Mouse (Mus musculus): ENCODE measurements around the gene Zfp384. TPM values are rescaled to one million over a fixed set of nuclear protein-coding genes. Genes with fewer than 3 reads are reported as not detected.
"Not testable (repeated sequence)": the region's sequence is repeated elsewhere in the genome, so short reads cannot be mapped to it uniquely, and the experiment has no call there.

The Zfp384 gene
- polyA plus RNA-seq, 1 experiment from 2014 or later, result 12.2 TPM

DNA sequence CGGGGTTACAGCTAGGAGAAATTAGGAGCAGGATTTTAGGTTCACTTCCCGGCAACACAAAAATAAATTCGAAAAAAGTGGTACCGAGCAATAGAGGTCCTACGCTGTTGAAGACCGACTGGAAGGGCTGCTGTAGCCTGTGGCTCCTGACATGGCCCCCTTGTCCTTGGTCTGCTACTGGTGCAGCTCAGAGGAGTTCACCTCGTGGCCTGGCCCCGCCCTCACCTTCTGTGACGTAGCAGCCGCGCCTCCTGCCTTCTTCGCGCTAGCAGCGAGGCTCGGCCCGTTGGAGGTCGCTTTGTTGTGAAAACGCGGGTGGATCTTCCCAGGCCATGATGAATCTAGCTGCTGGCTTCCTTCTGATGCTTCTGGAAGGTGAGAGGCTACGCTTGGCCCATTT, 40.7 kb downstream of the Zfp384 start, which contains the start of gene Acrbp:
Gene Acrbp (plus strand): TSS at position 12 of the 400 bp plus-strand sequence.
- Histone ChIP-seq H3K9me3 (replicated peaks) (no peaks in the 10 kb centered on the region), H3K4me3 (no peak within 1 kb of the TSS), H3K9ac (no peak within 1 kb of the TSS), H3K36me3 (peaks cover 80% of the 10 kb centered on the region), H3K4me1 (replicated peaks) (no peaks in the 10 kb centered on the region), H3K27me3 (replicated peaks) (0 out of 2 replicates have a peak, but pooled peaks cover 3% of the 10 kb centered on the region), H3K27ac (ENCODE audit: poor library complexity, severe bottlenecking) (no peak within 1 kb of the TSS), H3K4me2 (no peak within 1 kb of the TSS)
- ATAC-seq (ENCODE audit: insufficient number of reproducible peaks, low FRiP score), result no peak
- WGBS, result 38% methylated on average over 20 of the region's 20 CpGs

DNA sequence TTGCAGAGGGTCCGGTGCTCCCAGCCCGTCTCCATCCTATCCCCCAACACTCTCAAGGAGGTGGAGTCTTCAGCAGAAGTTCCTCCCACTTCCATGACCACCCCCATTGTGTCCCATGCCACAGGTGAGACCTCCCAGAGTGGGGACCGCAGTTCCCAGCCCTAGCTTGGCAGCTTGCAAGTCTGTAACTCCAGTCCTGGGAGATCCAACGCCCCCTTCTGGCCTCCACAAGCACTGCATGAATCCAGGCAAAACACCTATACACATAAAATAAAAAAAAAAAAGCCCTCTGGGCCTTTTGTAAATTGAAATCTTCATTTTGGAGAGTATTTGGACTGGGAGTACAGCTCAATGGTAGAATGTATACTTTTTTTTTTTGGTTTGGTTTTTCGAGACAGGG, 42.3 kb downstream of the Zfp384 start:
- H3K9me3 ChIP-seq (replicated peaks), result no peaks in the 10 kb centered on the region
- H3K4me3 ChIP-seq, result no peak overlapping the region
- H3K4me2 ChIP-seq, result no peak overlapping the region
- no peak for ATAC-seq (ENCODE audit: insufficient number of reproducible peaks, low FRiP score)
- 53% methylated on average over 5 of the region's 5 CpGs for WGBS
- 0 out of 2 replicates have a peak, but pooled peaks cover 3% of the 10 kb centered on the region for H3K27me3 ChIP-seq (replicated peaks)
- H3K36me3 ChIP-seq, result peaks cover 76% of the 10 kb centered on the region
- peaks cover 3% of the 10 kb centered on the region; the same call in 1 of the 2 replicates for H3K4me1 ChIP-seq (replicated peaks)
- H3K9ac ChIP-seq, result no peak overlapping the region
- no peak overlapping the region for H3K27ac ChIP-seq (ENCODE audit: poor library complexity, severe bottlenecking)

DNA sequence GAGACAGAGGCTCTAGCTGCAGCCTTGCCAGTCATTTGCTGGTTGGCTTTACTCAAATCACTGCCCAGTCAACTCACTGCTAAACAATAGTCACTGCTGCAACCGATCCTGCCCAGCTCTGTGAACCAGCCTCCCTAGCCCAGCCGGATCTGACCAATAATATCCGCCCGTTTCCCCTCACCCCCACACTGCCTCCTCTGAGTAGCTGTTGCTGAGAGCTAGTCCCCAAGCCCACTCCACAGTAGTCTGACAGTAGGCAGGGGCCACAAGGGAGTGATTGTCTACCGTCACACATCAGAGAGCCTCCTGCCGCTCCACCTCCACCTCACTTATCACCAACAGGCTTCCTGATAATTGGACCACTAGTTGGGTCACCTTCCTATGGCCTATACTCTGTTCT, 52.5 kb downstream of the Zfp384 start:
- H3K4me3 ChIP-seq, result no peak overlapping the region
- H3K4me2 ChIP-seq, result no peak overlapping the region
- peaks cover 17% of the 10 kb centered on the region for H3K4me1 ChIP-seq (replicated peaks)
- no peaks in the 10 kb centered on the region for H3K36me3 ChIP-seq
- H3K9me3 ChIP-seq (replicated peaks), result no peaks in the 10 kb centered on the region
- no peak overlapping the region for H3K27ac ChIP-seq (ENCODE audit: poor library complexity, severe bottlenecking)
- H3K27me3 ChIP-seq (replicated peaks), result 0 out of 2 replicates have a peak, but pooled peaks cover 3% of the 10 kb centered on the region
- H3K9ac ChIP-seq, result 0 out of 2 replicates have a peak overlapping the region, but pooled peaks have one; percentile 14
- 0 out of 2 replicates have a peak, but pooled peaks have one; percentile 36 for ATAC-seq (ENCODE audit: insufficient number of reproducible peaks, low FRiP score)
- 14% methylated on average over 6 of the region's 6 CpGs for WGBS

DNA sequence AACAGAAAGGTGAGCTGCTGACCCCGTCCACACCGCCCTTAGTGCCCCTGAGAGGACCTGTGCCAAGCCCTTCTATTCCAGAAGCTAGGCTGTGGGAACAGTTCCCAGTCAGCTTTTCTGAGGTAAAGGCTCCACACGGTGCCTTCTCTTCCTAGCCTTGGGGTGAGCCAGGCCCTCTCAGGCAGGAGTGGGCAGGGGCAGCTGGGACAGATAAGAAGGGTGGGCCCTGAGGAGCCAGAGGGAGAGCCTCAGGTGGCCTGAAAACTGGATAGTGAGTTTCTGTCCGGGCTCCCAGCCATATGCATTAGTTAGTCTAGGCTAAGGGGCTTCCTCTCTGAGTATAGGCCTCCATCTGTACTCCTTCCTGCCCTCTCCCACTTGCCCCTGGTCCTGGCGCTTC, 53.6 kb downstream of the Zfp384 start:
- Histone ChIP-seq H3K4me1 (replicated peaks) (peaks cover 17% of the 10 kb centered on the region), H3K9me3 (replicated peaks) (no peaks in the 10 kb centered on the region), H3K36me3 (no peaks in the 10 kb centered on the region), H3K4me2 (no peak overlapping the region), H3K27me3 (replicated peaks) (peaks cover 6% of the 10 kb centered on the region; the same call in 1 of the 2 replicates), H3K27ac (ENCODE audit: poor library complexity, severe bottlenecking) (no peak overlapping the region), H3K4me3 (no peak overlapping the region), H3K9ac (no peak overlapping the region)
- WGBS, result 79% methylated on average over 5 of the region's 5 CpGs
- ATAC-seq (ENCODE audit: insufficient number of reproducible peaks, low FRiP score), result no peak

DNA sequence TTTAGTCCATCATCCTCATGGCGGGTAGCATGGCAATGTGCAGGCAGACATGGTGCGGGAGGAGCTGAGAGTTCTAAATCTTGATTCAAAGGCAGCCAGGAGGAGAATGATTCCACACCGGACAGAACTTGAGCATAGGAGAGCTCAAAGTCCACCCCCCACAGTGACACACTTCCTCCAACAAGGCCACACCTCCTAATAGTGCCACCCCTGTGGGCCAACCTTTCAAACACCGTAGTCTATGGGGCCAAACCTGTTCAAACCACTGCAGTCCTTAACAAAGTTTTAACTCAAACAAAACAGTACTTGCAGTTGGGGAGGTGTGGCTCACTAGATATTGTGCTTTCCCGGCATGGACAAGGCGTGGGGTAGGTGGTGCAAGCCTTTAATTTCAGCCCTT, 55.0 kb downstream of the Zfp384 start:
- H3K9me3 ChIP-seq (replicated peaks), result no peaks in the 10 kb centered on the region
- no peak for ATAC-seq (ENCODE audit: insufficient number of reproducible peaks, low FRiP score)
- no peak overlapping the region for H3K27ac ChIP-seq (ENCODE audit: poor library complexity, severe bottlenecking)
- H3K36me3 ChIP-seq, result no peaks in the 10 kb centered on the region
- H3K9ac ChIP-seq, result no peak overlapping the region
- no peak overlapping the region for H3K4me2 ChIP-seq
- WGBS, result 81% methylated on average over 6 of the region's 6 CpGs
- no peak overlapping the region for H3K4me3 ChIP-seq
- H3K4me1 ChIP-seq (replicated peaks), result peaks cover 13% of the 10 kb centered on the region
- peaks cover 18% of the 10 kb centered on the region for H3K27me3 ChIP-seq (replicated peaks)

DNA sequence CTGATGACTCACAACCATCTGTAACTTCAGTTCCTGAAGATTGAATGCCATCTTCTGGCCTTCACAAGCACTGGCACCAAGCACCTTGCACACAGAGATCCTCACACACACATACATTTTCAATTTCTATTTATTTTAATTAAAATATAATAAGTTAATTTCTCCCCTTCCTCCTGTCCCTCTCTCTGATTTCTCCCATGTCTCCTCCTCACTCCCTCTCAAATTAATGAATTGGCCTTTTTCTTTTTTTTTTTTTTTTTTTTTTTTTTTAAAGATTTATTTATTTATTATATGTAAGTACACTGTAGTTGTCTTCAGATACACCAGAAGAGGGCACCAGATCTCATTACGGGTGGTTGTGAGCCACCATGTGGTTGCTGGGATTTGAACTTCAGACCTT, 56.3 kb downstream of the Zfp384 start:
- not testable (repeated sequence) for H3K9ac ChIP-seq; H3K27ac ChIP-seq (ENCODE audit: poor library complexity, severe bottlenecking); H3K9me3 ChIP-seq (replicated peaks); ATAC-seq (ENCODE audit: insufficient number of reproducible peaks, low FRiP score); H3K4me2 ChIP-seq; H3K4me3 ChIP-seq; H3K36me3 ChIP-seq
- Histone ChIP-seq H3K4me1 (replicated peaks) (peaks cover 13% of the 10 kb centered on the region), H3K27me3 (replicated peaks) (peaks cover 19% of the 10 kb centered on the region)
- whole genome bisulfite sequencing, result 89% methylated on average over 1 of the region's 1 CpGs

DNA sequence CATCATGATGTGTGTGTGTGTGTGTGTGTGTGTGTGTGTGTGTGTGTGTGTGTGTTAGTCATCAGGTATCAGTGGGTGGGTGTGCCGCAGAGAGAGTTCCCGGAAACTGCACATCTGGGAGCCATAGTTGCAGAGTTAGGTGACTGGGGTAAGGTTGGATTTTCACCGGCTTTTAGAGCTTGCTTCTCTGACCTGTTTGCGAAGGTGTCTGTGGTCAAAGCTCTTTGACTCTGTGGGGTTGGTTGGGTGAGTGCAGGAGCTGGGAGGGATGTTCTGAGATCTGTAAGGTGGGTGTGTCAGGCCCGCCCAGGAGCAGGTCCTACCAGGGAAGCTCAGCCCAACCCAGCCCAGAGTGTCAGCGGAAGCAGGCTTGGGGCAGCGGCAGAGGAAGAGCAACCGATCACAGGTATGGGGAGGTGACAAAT, 58.6 kb downstream of the Zfp384 start, which contains the start of gene Lpar5:
Gene Lpar5 (plus strand): TSS at position 350 of the 425 bp plus-strand sequence.
- peaks cover 13% of the 10 kb centered on the region for H3K4me1 ChIP-seq (replicated peaks)
- H3K4me3 ChIP-seq, result no peak within 1 kb of the TSS
- no peaks in the 10 kb centered on the region for H3K36me3 ChIP-seq
- H3K9ac ChIP-seq, result no peak within 1 kb of the TSS
- H3K27me3 ChIP-seq (replicated peaks), result peaks cover 19% of the 10 kb centered on the region
- no peak within 1 kb of the TSS for H3K4me2 ChIP-seq
- ATAC-seq (ENCODE audit: insufficient number of reproducible peaks, low FRiP score), result no peak
- WGBS, result 53% methylated on average over 8 of the region's 8 CpGs
- H3K27ac ChIP-seq (ENCODE audit: poor library complexity, severe bottlenecking), result no peak within 1 kb of the TSS
- no peaks in the 10 kb centered on the region for H3K9me3 ChIP-seq (replicated peaks)

DNA sequence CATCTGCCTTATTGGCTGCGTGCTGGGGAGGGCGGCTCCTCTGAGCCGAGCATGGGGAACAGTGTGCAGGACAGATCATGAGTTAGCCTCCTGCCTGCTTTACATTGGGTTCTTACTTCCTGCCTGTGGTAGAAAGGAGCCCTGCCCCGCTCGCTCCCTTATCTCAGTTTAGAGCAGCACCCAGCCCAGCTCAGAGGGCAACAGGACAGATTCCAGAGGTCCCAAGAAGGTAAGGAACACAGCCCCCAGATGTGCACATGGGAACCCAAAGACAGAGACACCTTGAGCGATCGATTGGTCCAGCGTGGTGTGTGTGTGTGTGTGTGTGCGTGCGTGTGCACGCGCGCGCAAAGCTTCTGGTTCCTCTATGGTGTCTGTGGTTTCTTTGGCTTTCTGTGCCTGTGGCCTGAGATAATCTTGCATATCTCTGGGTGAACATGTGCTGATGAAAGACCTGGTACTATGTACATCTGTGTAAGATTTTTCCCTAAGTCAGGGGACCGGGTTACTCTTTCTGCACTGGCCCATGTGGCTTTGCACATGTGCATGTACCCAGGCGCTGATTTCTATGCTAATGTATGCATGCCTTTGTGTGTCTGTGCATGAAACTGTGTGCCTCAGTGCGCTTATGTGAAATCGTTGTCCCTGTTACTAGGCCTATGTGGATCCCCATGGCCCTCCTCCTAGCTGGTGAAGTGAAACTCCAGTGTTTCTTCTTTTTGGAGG, 62.4 kb downstream of the Zfp384 start:
- Histone ChIP-seq H3K9me3 (replicated peaks) (no peaks in the 10 kb centered on the region), H3K27ac (ENCODE audit: poor library complexity, severe bottlenecking) (no peak overlapping the region), H3K36me3 (no peaks in the 10 kb centered on the region), H3K4me2 (no peak overlapping the region), H3K27me3 (replicated peaks) (peaks cover 21% of the 10 kb centered on the region), H3K9ac (no peak overlapping the region), H3K4me1 (replicated peaks) (peaks cover 13% of the 10 kb centered on the region), H3K4me3 (no peak overlapping the region)
- ATAC-seq (ENCODE audit: insufficient number of reproducible peaks, low FRiP score), result 0 out of 2 replicates have a peak, but pooled peaks have one; percentile 46
- 69% methylated on average over 18 of the region's 18 CpGs for WGBS

DNA sequence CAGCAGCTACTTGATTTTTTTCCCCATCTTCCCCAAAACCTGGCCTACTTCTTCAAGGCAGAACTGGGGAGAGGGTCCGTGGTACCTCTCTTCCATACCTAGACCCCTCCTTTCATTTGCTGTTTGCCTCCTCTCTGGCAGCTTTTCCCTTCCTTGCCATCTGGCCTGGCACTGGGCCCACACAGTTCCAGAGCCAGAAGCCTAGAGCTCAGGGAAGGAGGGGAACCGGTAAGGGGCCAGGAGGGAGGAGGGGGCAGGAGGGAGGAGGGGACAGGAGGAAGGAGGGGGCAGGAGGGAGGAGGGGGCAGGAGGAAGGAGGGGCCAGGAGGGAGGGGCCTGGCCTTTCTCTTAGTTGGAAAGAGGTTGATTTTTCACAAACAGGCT, 62.9 kb downstream of the Zfp384 start:
- H3K27ac ChIP-seq (ENCODE audit: poor library complexity, severe bottlenecking), result no peak overlapping the region
- H3K4me2 ChIP-seq, result no peak overlapping the region
- H3K27me3 ChIP-seq (replicated peaks), result peaks cover 21% of the 10 kb centered on the region
- H3K4me3 ChIP-seq, result no peak overlapping the region
- H3K9me3 ChIP-seq (replicated peaks), result no peaks in the 10 kb centered on the region
- peaks cover 13% of the 10 kb centered on the region for H3K4me1 ChIP-seq (replicated peaks)
- H3K9ac ChIP-seq, result no peak overlapping the region
- WGBS, result 26% methylated on average over 2 of the region's 2 CpGs
- peak; percentile 45; the same call in 1 of the 2 replicates for ATAC-seq (ENCODE audit: insufficient number of reproducible peaks, low FRiP score)
- H3K36me3 ChIP-seq, result no peaks in the 10 kb centered on the region

DNA sequence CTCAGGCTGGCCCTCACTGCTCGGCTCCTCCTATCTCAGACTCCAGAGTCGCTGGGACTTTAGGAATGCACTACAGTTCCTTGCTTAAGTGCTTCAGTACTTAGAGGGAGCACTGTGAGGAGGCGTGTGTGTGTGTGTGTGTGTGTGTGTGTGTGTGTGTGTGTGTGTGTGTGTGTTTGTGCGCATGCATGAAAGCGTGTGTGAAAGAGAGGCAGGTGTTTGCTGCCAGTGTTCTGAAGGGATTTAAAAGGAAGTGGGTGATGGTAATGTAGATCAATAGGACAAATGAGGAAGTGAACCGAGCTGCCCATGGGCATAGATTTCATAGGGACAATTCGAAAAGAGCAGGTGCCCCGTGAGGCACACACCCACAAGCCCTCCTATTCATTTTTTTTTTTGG, 64.9 kb downstream of the Zfp384 start:
- no peak for ATAC-seq (ENCODE audit: insufficient number of reproducible peaks, low FRiP score)
- no peak overlapping the region for H3K4me3 ChIP-seq
- H3K9ac ChIP-seq, result no peak overlapping the region
- no peak overlapping the region for H3K4me2 ChIP-seq
- no peaks in the 10 kb centered on the region for H3K9me3 ChIP-seq (replicated peaks)
- H3K27ac ChIP-seq (ENCODE audit: poor library complexity, severe bottlenecking), result no peak overlapping the region
- peaks cover 13% of the 10 kb centered on the region for H3K4me1 ChIP-seq (replicated peaks)
- peaks cover 6% of the 10 kb centered on the region for H3K27me3 ChIP-seq (replicated peaks)
- H3K36me3 ChIP-seq, result no peaks in the 10 kb centered on the region
- WGBS, result 70% methylated on average over 8 of the region's 8 CpGs

DNA sequence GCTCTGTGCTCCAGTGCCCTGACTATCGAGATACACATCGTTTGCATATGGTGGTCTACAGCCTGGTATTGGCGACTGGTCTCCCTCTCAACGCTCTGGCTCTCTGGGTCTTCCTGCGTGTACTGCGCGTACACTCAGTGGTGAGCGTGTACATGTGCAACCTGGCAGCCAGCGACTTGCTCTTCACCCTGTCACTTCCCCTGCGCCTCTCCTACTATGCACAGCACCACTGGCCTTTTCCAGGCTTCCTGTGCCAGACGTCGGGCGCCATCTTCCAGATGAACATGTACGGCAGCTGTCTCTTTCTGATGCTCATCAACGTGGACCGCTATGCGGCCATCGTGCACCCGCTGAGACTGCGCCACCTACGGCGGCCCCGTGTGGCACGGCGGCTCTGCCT, 72.4 kb downstream of the Zfp384 start:
- Histone ChIP-seq H3K27ac (ENCODE audit: poor library complexity, severe bottlenecking) (no peak overlapping the region), H3K36me3 (no peaks in the 10 kb centered on the region), H3K4me3 (peak overlapping the region; percentile 49), H3K9me3 (replicated peaks) (no peaks in the 10 kb centered on the region), H3K9ac (peak overlapping the region; percentile 66), H3K4me1 (replicated peaks) (0 out of 2 replicates have a peak, but pooled peaks cover 11% of the 10 kb centered on the region), H3K4me2 (peak overlapping the region; percentile 81), H3K27me3 (replicated peaks) (no peaks in the 10 kb centered on the region)
- ATAC-seq (ENCODE audit: insufficient number of reproducible peaks, low FRiP score), result 0 out of 2 replicates have a peak, but pooled peaks have one; percentile 5
- WGBS, result 20% methylated on average over 25 of the region's 25 CpGs
